Mouse (Mus musculus) forebrain, embryonic 14.5 days (tissue): ENCODE measurements at regions not wholly inside any gene's neighbourhood (a gene's known extent, or its start where the extent isn't known, plus 50 kb on each side); places are given as distances from the start of the nearest gene placed in this dataset.
A peak's percentile ranks its signal among the peaks of the same experiment; 100 is the strongest.

ENCODE experiments used
- ATAC-seq: fragments of 200-750 bp; cut with Nextera tagmentation; 2 replicates; pipeline ENCODE4 v1.8.0; 2017; ENCODE audit warnings: mild to moderate bottlenecking, moderate library complexity
- DNase-seq: peaks from one replicate; pipeline ENCODE4 v3.0.0-alpha.2; 2015; ENCODE audit warnings: low spot score
- H3K27ac ChIP-seq: fragments of 300-500 bp; sonication (generic); 2 replicates; pipeline ENCODE4 v1.5.1; 2014; ENCODE audit warnings: low read depth, mild to moderate bottlenecking, control low read depth, low read length, moderate library complexity
- H3K27me3 ChIP-seq: fragments of 300-500 bp; sonication (generic); replicated peaks from 2 replicates; pipeline ENCODE4 v1.6.1; 2014; ENCODE audit warnings: low read length, control low read depth, mixed read lengths; ENCODE audit not compliant: control insufficient read depth, insufficient read depth
- H3K36me3 ChIP-seq: fragments of 300-500 bp; sonication (generic); 2 replicates; pipeline ENCODE4 v1.6.1; 2014; ENCODE audit warnings: low read length, control low read depth; ENCODE audit not compliant: control insufficient read depth, insufficient read depth
- H3K4me1 ChIP-seq: fragments of 300-500 bp; sonication (generic); 2 replicates; pipeline ENCODE4 v1.6.1; 2014; ENCODE audit warnings: antibody characterized with exemption, low read length, control low read depth; ENCODE audit not compliant: control insufficient read depth, insufficient read depth
- H3K4me2 ChIP-seq: fragments of 300-500 bp; sonication (generic); 2 replicates; pipeline ENCODE4 v1.6.1; 2014; ENCODE audit warnings: mild to moderate bottlenecking, control low read depth, low read length
- H3K4me3 ChIP-seq: fragments of 300-500 bp; sonication (generic); 2 replicates; pipeline ENCODE4 v1.5.1; 2014; ENCODE audit warnings: low read depth, low read length, control low read depth
- H3K9ac ChIP-seq: fragments of 300-500 bp; sonication (generic); 2 replicates; pipeline ENCODE4 v1.6.1; 2014; ENCODE audit warnings: mild to moderate bottlenecking, low read length, control low read depth, moderate library complexity
- H3K9me3 ChIP-seq: fragments of 300-500 bp; sonication (generic); replicated peaks from 2 replicates; pipeline ENCODE4 v1.6.1; 2016; ENCODE audit warnings: low read length, control low read depth, mixed read lengths; ENCODE audit not compliant: control insufficient read depth
- WGBS: fragments of 180-500 bp; shearing (Covaris S2); extraction: QIAGEN DNeasy Blood & Tissue Kit; methylation state at CpG from one replicate; pipeline ENCODE4 v1.1.7; 2014; 5-methylcytosine and 5-hydroxymethylcytosine counted together

DNA sequence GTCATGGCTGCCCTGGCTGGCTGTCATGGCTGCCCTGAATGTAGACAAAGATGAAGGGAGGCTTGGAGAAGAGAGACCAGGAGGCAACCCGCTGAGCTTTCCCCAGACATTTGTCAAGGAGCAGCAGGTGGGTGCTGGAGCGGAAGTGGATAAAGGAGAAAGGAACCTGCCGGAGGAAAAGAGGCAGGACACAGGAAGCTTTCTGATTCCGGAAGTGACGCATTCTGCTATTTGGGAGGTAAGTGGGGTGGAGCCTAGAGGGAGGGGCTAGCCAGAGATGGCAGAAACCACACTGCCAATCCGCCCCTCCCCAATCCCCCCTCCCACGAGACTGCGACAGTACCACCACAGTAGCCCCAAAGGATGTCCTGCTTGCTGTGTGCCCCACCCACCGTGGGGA, 80.1 kb downstream of the Gm572 start:
- Histone ChIP-seq H3K4me2 (no peak overlapping the region), H3K36me3 (no peaks in the 10 kb centered on the region), H3K4me3 (no peak overlapping the region), H3K9ac (no peak overlapping the region), H3K27ac (no peak overlapping the region), H3K9me3 (no peaks in the 10 kb centered on the region), H3K27me3 (0 out of 2 replicates have a peak, but pooled peaks cover 4% of the 10 kb centered on the region), H3K4me1 (0 out of 2 replicates have a peak, but pooled peaks cover 2% of the 10 kb centered on the region)
- ATAC-seq (no peak), DNase-seq (no peak)
- WGBS = 79% methylated on average over 9 of the region's 9 CpGs

- H3K9me3 ChIP-seq = no peaks in the 10 kb centered on the region
- H3K27ac ChIP-seq = no peak overlapping the region
- WGBS = 5% methylated on average over 27 of the region's 39 CpGs
- 0 out of 2 replicates have a peak, but pooled peaks cover 4% of the 10 kb centered on the region for H3K27me3 ChIP-seq
- DNase-seq = no peak
- peak; percentile 18; the same call in 1 of the 2 replicates for ATAC-seq
- H3K4me1 ChIP-seq = 0 out of 2 replicates have a peak, but pooled peaks cover 2% of the 10 kb centered on the region
- H3K36me3 ChIP-seq = no peaks in the 10 kb centered on the region
- H3K4me3 ChIP-seq = peak overlapping the region; percentile 22
- H3K9ac ChIP-seq = peak overlapping the region; percentile 21; the same call in 1 of the 2 replicates
- peak overlapping the region; percentile 56 for H3K4me2 ChIP-seq
Observed at GRCm38 (mm10) chr4:148723934-148724719, 80.1 kb upstream of the Casz1 start.

GRCm38 (mm10) chr4:148728800-148729199, 75.4 kb upstream of the Casz1 start:
- no peaks in the 10 kb centered on the region for H3K9me3 ChIP-seq
- no peak overlapping the region for H3K4me3 ChIP-seq
- 0 out of 2 replicates have a peak, but pooled peaks cover 2% of the 10 kb centered on the region for H3K4me1 ChIP-seq
- H3K9ac ChIP-seq = no peak overlapping the region
- H3K36me3 ChIP-seq = no peaks in the 10 kb centered on the region
- DNase-seq (no peak), ATAC-seq (no peak)
- H3K27ac ChIP-seq = no peak overlapping the region
- 92% methylated on average over 5 of the region's 5 CpGs for WGBS
- H3K27me3 ChIP-seq = 0 out of 2 replicates have a peak, but pooled peaks cover 4% of the 10 kb centered on the region
- H3K4me2 ChIP-seq = no peak overlapping the region

- ATAC-seq = no peak
- H3K4me3 ChIP-seq = no peak overlapping the region
- H3K9ac ChIP-seq = no peak overlapping the region
- H3K4me2 ChIP-seq = no peak overlapping the region
- H3K27ac ChIP-seq = no peak overlapping the region
- WGBS = 61% methylated on average over 3 of the region's 3 CpGs
- H3K27me3 ChIP-seq = no peaks in the 10 kb centered on the region
- no peaks in the 10 kb centered on the region for H3K9me3 ChIP-seq
- H3K4me1 ChIP-seq = no peaks in the 10 kb centered on the region
- DNase-seq = no peak
- no peaks in the 10 kb centered on the region for H3K36me3 ChIP-seq
Observed at GRCm38 (mm10) chr4:148731586-148731985, 72.6 kb upstream of the Casz1 start.

DNA sequence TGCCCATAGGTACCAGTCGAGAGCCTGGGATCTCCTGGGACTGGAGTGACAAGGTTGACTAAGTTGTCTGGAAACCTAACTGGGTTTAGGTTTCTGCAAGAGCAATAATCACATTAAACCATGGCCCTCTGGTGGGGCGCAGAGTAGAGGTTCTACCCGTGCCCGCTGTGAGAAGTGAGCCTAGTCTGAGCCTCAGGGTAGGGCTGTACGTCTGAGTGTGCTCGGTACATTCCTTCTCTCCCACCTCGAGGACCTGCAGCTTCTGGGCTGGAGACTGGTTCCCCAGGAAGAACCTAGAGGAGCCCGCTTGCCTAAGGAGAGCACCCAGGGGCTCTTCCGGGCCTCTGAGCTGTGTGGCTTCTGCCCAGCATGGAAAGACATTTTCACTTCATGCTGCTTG, 70.2 kb upstream of the Casz1 start:
- Histone ChIP-seq H3K27ac (no peak overlapping the region), H3K4me1 (no peaks in the 10 kb centered on the region), H3K9ac (no peak overlapping the region), H3K36me3 (no peaks in the 10 kb centered on the region), H3K9me3 (no peaks in the 10 kb centered on the region), H3K4me2 (no peak overlapping the region), H3K4me3 (no peak overlapping the region), H3K27me3 (0 out of 2 replicates have a peak, but pooled peaks cover 3% of the 10 kb centered on the region)
- DNase-seq (no peak), ATAC-seq (no peak)
- WGBS = 82% methylated on average over 9 of the region's 9 CpGs

GRCm38 (mm10) chr4:148734547-148734946, 69.7 kb upstream of the Casz1 start:
- no peak overlapping the region for H3K27ac ChIP-seq
- H3K4me1 ChIP-seq = no peaks in the 10 kb centered on the region
- DNase-seq (no peak), ATAC-seq (no peak)
- 74% methylated on average over 12 of the region's 12 CpGs for WGBS
- H3K27me3 ChIP-seq = 0 out of 2 replicates have a peak, but pooled peaks cover 5% of the 10 kb centered on the region
- H3K36me3 ChIP-seq = no peaks in the 10 kb centered on the region
- no peak overlapping the region for H3K4me2 ChIP-seq
- H3K9ac ChIP-seq = no peak overlapping the region
- no peak overlapping the region for H3K4me3 ChIP-seq
- H3K9me3 ChIP-seq = no peaks in the 10 kb centered on the region

GRCm38 (mm10) chr4:148738601-148739530, 65.4 kb upstream of the Casz1 start:
- H3K9ac ChIP-seq = no peak overlapping the region
- H3K4me1 ChIP-seq = peaks cover 4% of the 10 kb centered on the region; the same call in 1 of the 2 replicates
- ATAC-seq (no peak), DNase-seq (no peak)
- peaks cover 10% of the 10 kb centered on the region; the same call in 1 of the 2 replicates for H3K27me3 ChIP-seq
- H3K27ac ChIP-seq = no peak overlapping the region
- WGBS = 20% methylated on average over 13 of the region's 13 CpGs
- H3K9me3 ChIP-seq = no peaks in the 10 kb centered on the region
- H3K36me3 ChIP-seq = no peaks in the 10 kb centered on the region
- H3K4me3 ChIP-seq = no peak overlapping the region
- no peak overlapping the region for H3K4me2 ChIP-seq

GRCm38 (mm10) chr4:148742549-148743413, 61.4 kb upstream of the Casz1 start:
- no peaks in the 10 kb centered on the region for H3K9me3 ChIP-seq
- no peaks in the 10 kb centered on the region for H3K36me3 ChIP-seq
- DNase-seq (peak; percentile 87), ATAC-seq (peak; percentile 71)
- peak overlapping the region; percentile 83 for H3K4me2 ChIP-seq
- H3K27ac ChIP-seq = no peak overlapping the region
- 3% methylated on average over 64 of the region's 65 CpGs for WGBS
- peaks cover 4% of the 10 kb centered on the region; the same call in 1 of the 2 replicates for H3K4me1 ChIP-seq
- H3K27me3 ChIP-seq = peaks cover 10% of the 10 kb centered on the region; the same call in 1 of the 2 replicates
- H3K9ac ChIP-seq = peak overlapping the region; percentile 58
- H3K4me3 ChIP-seq = peak overlapping the region; percentile 35
